Mouse (Mus musculus): ENCODE results near the gene Ccdc162.

DNA sequence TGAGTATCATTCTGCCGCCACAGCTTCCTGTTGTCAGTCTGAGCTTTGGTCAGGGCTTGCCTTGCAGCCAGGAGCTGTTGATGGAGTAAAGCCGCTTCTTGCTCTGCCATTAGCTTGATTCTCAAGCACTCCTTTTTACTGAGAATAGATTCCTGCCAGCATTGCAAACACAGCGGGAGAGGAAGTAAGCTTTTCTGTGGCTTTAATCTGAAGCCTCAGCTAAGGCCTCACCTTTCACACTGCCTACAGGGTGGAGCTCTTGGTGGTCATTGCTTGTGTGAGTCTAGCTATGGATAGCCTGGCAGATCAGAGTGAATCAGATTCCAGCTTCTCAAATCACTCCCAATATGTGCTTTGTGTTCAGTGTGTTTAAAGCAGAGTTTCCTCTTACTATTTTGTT, 164.1 kb downstream of the Ccdc162 start:
- TF ChIP-seq CTCF (IDR thresholded peaks at IDR 0.05) (no peak), EP300 (IDR thresholded peaks at IDR 0.05) (no peak)

Data from lung, postnatal 0 days (tissue).